Mouse (Mus musculus) testis, adult 10 weeks (tissue): Measurements from ENCODE around the gene Slc29a3. TPM values are rescaled to one million over a fixed set of nuclear protein-coding genes. Genes with fewer than 3 reads are reported as not detected.

Source experiments
- polyA plus RNA-seq: library from polyadenylated mRNA; stranded (reverse); fragments of 350-450 nt; fragmentation: Illumina TruSeq; extraction: RNeasy Lipid Tissue Mini Kit (QIAGEN cat#74804); gene quantifications from one replicate; pipeline ENCODE4 v1.2.3, GENCODE M21; 2014; ENCODE audit warnings: low read depth, low replicate concordance

Gene Slc29a3
- 26.2 TPM for polyA plus RNA-seq

DNA sequence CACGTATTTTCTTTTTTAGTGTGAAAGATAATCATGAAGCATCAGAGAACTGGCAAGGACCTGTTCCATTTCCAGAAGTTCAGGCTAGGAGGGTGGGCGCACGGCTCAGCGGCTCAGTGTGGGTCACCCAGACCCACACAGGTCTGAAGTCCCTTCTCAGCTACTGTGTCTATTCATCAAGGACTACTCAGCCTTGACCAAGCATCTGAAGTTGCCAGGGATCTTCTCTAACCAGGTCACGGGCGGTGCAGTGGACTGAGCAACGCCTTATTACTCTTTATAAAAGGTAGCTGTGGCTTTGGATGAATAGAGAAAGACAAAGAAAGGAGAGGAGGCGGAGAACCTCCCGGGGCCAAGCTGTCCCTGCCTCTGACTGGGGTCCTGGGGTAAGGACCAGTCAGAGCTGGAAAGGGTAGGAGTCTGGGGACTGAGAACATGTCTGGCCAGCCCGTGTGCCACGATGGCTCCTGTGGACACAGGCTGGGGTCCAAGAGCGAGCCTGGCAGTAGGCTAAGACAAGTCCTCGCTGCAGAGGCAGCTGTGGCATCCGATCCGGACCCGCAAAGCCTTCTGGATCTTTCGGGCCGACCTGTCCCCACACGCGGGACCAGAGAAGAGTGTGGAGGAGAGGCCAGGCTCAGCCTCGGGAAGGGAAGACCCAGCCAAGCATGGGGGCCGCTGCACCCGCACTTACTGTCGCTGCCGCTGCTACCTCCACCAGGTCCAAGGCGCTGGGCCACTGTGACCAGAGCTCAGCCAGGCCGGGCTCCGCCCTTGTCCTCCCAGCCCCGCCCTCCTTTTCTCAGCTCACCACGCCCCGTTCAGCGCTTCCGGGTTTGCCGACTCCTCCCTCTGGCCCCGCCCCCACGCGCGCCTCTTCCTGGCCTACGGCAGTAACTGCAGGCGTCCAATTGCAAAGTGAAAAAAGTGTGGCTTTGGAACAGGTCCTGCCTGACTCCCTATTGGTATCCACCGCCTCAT is at the start of gene Slc29a3:
TSS of gene Slc29a3 (minus strand) at position 755 of the 981 bp plus-strand sequence.

GRCm38 (mm10) chr10:60696390-60696789 is 56.2 kb downstream of the Slc29a3 start, which contains the start of gene Cdh23:
TSS of gene Cdh23 (minus strand) at chr10:60696490.

Other genes starting within 250 kb of the Slc29a3 start
- gene Cdh23, start 56.3 kb downstream of the Slc29a3 start, polyA plus RNA-seq = 2.3 TPM
- gene Unc5b, start 78.8 kb upstream of the Slc29a3 start, polyA plus RNA-seq = 0.10 TPM